Comparison of ENCODE assay signal across 9 mouse cellular contexts in genomic region chr1:135787799-135788198, GRCm38 (mm10). TPM values are rescaled to one million over a fixed set of nuclear protein-coding genes. Genes with fewer than 3 reads are reported as not detected.
DNase-seq lines count a peak whose midpoint lies in the region; ATAC-seq lines count a peak whose summit lies in the region.
"Had no signal": no experiment of that assay in that cellular context is flagged by ENCODE, and none has a peak within 500 bp of the region (broad histone marks: within the 10 kb centered on the region; RNA-seq: fewer than 3 reads in every experiment).

No protein-coding gene starts in this region.

- no peaks in the 10 kb centered on the region for H3K36me3 ChIP-seq in midbrain, embryonic 10.5 days
- H3K36me3 ChIP-seq in midbrain, embryonic 15.5 days (replicated peaks): no peaks in the 10 kb centered on the region
- H3K36me3 ChIP-seq in forebrain, embryonic 14.5 days (ENCODE audit: control insufficient read depth, insufficient read depth, low read length): no peaks in the 10 kb centered on the region
- H3K36me3 ChIP-seq in intestine, embryonic 14.5 days (ENCODE audit: control insufficient read depth, insufficient read depth, low read length): no peaks in the 10 kb centered on the region
- H3K36me3 ChIP-seq in limb, embryonic 11.5 days (ENCODE audit: control insufficient read depth, insufficient read depth, low read length): no peaks in the 10 kb centered on the region

- H3K4me1 ChIP-seq in midbrain, embryonic 10.5 days: peaks cover 17% of the 10 kb centered on the region
- 0 out of 2 replicates have a peak, but pooled peaks cover 4% of the 10 kb centered on the region for H3K4me1 ChIP-seq in midbrain, embryonic 15.5 days
- no peaks in the 10 kb centered on the region for H3K4me1 ChIP-seq in forebrain, embryonic 14.5 days (ENCODE audit: control insufficient read depth, insufficient read depth, low read length)
- no peaks in the 10 kb centered on the region for H3K4me1 ChIP-seq in intestine, embryonic 14.5 days (replicated peaks; ENCODE audit: control insufficient read depth, insufficient read depth, low read length)
- no peaks in the 10 kb centered on the region for H3K4me1 ChIP-seq in limb, embryonic 11.5 days (ENCODE audit: control insufficient read depth, insufficient read depth, low read length)

- H3K4me2 ChIP-seq in midbrain, embryonic 15.5 days: no peak overlapping the region
- H3K4me2 ChIP-seq in forebrain, embryonic 14.5 days (ENCODE audit: low read length): no peak overlapping the region
- H3K4me2 ChIP-seq in intestine, embryonic 14.5 days (ENCODE audit: low read length): no peak overlapping the region
- no peak overlapping the region for H3K4me2 ChIP-seq in limb, embryonic 11.5 days (ENCODE audit: low read depth, severe bottlenecking)

- H3K9me3 ChIP-seq in midbrain, embryonic 10.5 days (replicated peaks): no peaks in the 10 kb centered on the region
- no peaks in the 10 kb centered on the region for H3K9me3 ChIP-seq in midbrain, embryonic 15.5 days
- H3K9me3 ChIP-seq in forebrain, embryonic 14.5 days (replicated peaks; ENCODE audit: control insufficient read depth, low read length): no peaks in the 10 kb centered on the region
- H3K9me3 ChIP-seq in intestine, embryonic 14.5 days (ENCODE audit: control insufficient read depth, low read length): no peaks in the 10 kb centered on the region
- H3K9me3 ChIP-seq in limb, embryonic 11.5 days (ENCODE audit: control insufficient read depth, low read length): no peaks in the 10 kb centered on the region

- no peak overlapping the region for H3K4me3 ChIP-seq in midbrain, embryonic 10.5 days
- no peak overlapping the region for H3K4me3 ChIP-seq in midbrain, embryonic 15.5 days
- no peak overlapping the region for H3K4me3 ChIP-seq in forebrain, embryonic 14.5 days (ENCODE audit: low read depth, low read length)
- no peak overlapping the region for H3K4me3 ChIP-seq in intestine, embryonic 14.5 days (ENCODE audit: low read depth, low read length)
- no peak overlapping the region for H3K4me3 ChIP-seq in limb, embryonic 11.5 days (ENCODE audit: low read depth, low read length)

- no peak overlapping the region for H3K9ac ChIP-seq in midbrain, embryonic 15.5 days
- H3K9ac ChIP-seq in forebrain, embryonic 14.5 days (ENCODE audit: low read length): no peak overlapping the region
- H3K9ac ChIP-seq in intestine, embryonic 14.5 days (ENCODE audit: low read length): no peak overlapping the region
- no peak overlapping the region for H3K9ac ChIP-seq in limb, embryonic 11.5 days (ENCODE audit: low read length)

- no peak overlapping the region for H3K27ac ChIP-seq in midbrain, embryonic 10.5 days (replicated peaks)
- H3K27ac ChIP-seq in midbrain, embryonic 15.5 days: no peak overlapping the region
- no peak overlapping the region for H3K27ac ChIP-seq in forebrain, embryonic 14.5 days (ENCODE audit: low read depth, low read length)
- no peak overlapping the region for H3K27ac ChIP-seq in intestine, embryonic 14.5 days (ENCODE audit: low read depth)
- no peak overlapping the region for H3K27ac ChIP-seq in limb, embryonic 11.5 days (replicated peaks; ENCODE audit: low read depth, low read length)

- ATAC-seq in midbrain, embryonic 15.5 days (replicated peaks): no peak
- no peak; the same call in 1 of the 2 replicates for ATAC-seq in forebrain, embryonic 14.5 days
- ATAC-seq in intestine, embryonic 14.5 days (replicated peaks; ENCODE audit: low FRiP score, low TSS enrichment, low read depth): 0 out of 2 replicates have a peak, but pooled peaks have one; percentile 21
- ATAC-seq in limb, embryonic 11.5 days (ENCODE audit: insufficient number of reproducible peaks, low FRiP score, low TSS enrichment, low read depth): no peak
- peak; percentile 59 for ATAC-seq in neutrophil, adult 5-6 weeks (ENCODE audit: extremely low read depth, insufficient number of reproducible peaks, low FRiP score, poor library complexity, severe bottlenecking)

- DNase-seq in midbrain, embryonic 10.5 days (ENCODE audit: low spot score): peak; percentile 80
- DNase-seq in c-Kit-negative CD71-positive TER-119-positive erythroid progenitor cells, embryonic 14.5 days (ENCODE audit: low read depth, low spot score): peak; percentile 84
- peak; percentile 80 for DNase-seq in forebrain, embryonic 14.5 days (ENCODE audit: low spot score)
- peak; percentile 83 for DNase-seq in intestine, embryonic 14.5 days (ENCODE audit: low spot score)
- DNase-seq in limb, embryonic 11.5 days (ENCODE audit: low spot score): peak; percentile 90
- DNase-seq in thymus, adult 18-20 months: peak; percentile 44 to 60

- 47% methylated on average over 3 of the region's 3 CpGs for WGBS in midbrain, embryonic 10.5 days
- 51% methylated on average over 3 of the region's 3 CpGs for WGBS in midbrain, embryonic 15.5 days
- 46% methylated on average over 3 of the region's 3 CpGs for WGBS in forebrain, embryonic 14.5 days
- 51% methylated on average over 3 of the region's 3 CpGs for WGBS in intestine, embryonic 14.5 days
- 62% methylated on average over 3 of the region's 3 CpGs for WGBS in limb, embryonic 11.5 days

- peaks cover 29% of the 10 kb centered on the region for H3K27me3 ChIP-seq in midbrain, embryonic 10.5 days (ENCODE audit: low read depth, poor library complexity, severe bottlenecking)
- H3K27me3 ChIP-seq in midbrain, embryonic 15.5 days (replicated peaks): no peaks in the 10 kb centered on the region; the same call in 1 of the 2 replicates
- H3K27me3 ChIP-seq in forebrain, embryonic 14.5 days (replicated peaks; ENCODE audit: control insufficient read depth, insufficient read depth, low read length): no peaks in the 10 kb centered on the region
- no peaks in the 10 kb centered on the region for H3K27me3 ChIP-seq in intestine, embryonic 14.5 days (replicated peaks; ENCODE audit: control insufficient read depth, insufficient read depth, low read length)
- no peaks in the 10 kb centered on the region for H3K27me3 ChIP-seq in limb, embryonic 11.5 days (ENCODE audit: control insufficient read depth, insufficient read depth, low read length)

RNA-seq across cellular contexts. Expression of gene Tnni1, which starts 8.6 kb away (rescaled TPM):
- polyA plus RNA-seq in midbrain, embryonic 10.5 days (2016; fragmentation: Nextera tagmentation; extraction: Ambion mirVana): 0.72 and 0.78 TPM in 2 replicates
- polyA plus RNA-seq in midbrain, embryonic 15.5 days (2015; fragmentation: Nextera tagmentation; extraction: Ambion mirVana): 0.56 and 1.9 TPM in 2 replicates
- 0.39 TPM in 1 of 2 replicates, not detected in the other for polyA plus RNA-seq in forebrain, embryonic 14.5 days (2014; fragmentation: Nextera tagmentation; extraction: Ambion mirVana)
- polyA plus RNA-seq in intestine, embryonic 14.5 days (2014; fragmentation: Nextera tagmentation; extraction: Ambion mirVana): 5.8 and 6.4 TPM in 2 replicates
- 13.7 and 19.4 TPM in 2 replicates for polyA plus RNA-seq in limb, embryonic 11.5 days (2014; fragmentation: Nextera tagmentation; extraction: Ambion mirVana)
- total RNA-seq in neutrophil, adult 5-6 weeks (2017): not detected in 2 replicates
- polyA plus RNA-seq: erythroblast, embryonic 14.5 days had no signal

RNA-seq across cellular contexts. Expression of gene Phlda3, which starts 21.9 kb away (rescaled TPM):
- polyA plus RNA-seq in midbrain, embryonic 10.5 days (2016; fragmentation: Nextera tagmentation; extraction: Ambion mirVana): 20.4 and 22.8 TPM in 2 replicates
- 27.6 and 31.4 TPM in 2 replicates for polyA plus RNA-seq in midbrain, embryonic 15.5 days (2015; fragmentation: Nextera tagmentation; extraction: Ambion mirVana)
- 16.4 and 17.4 TPM in 2 replicates for polyA plus RNA-seq in forebrain, embryonic 14.5 days (2014; fragmentation: Nextera tagmentation; extraction: Ambion mirVana)
- 56.0 and 58.2 TPM in 2 replicates for polyA plus RNA-seq in intestine, embryonic 14.5 days (2014; fragmentation: Nextera tagmentation; extraction: Ambion mirVana)
- polyA plus RNA-seq in limb, embryonic 11.5 days (2014; fragmentation: Nextera tagmentation; extraction: Ambion mirVana): 32.8 and 33.3 TPM in 2 replicates
- total RNA-seq in neutrophil, adult 5-6 weeks (2017): 0.47 TPM in 1 of 2 replicates, not detected in the other

RNA-seq across cellular contexts. Expression of gene Lad1, which starts 30.6 kb away (rescaled TPM):
- 0.15 and 0.59 TPM in 2 replicates for polyA plus RNA-seq in midbrain, embryonic 10.5 days (2016; fragmentation: Nextera tagmentation; extraction: Ambion mirVana)
- polyA plus RNA-seq in midbrain, embryonic 15.5 days (2015; fragmentation: Nextera tagmentation; extraction: Ambion mirVana): 0.69 and 1.4 TPM in 2 replicates
- polyA plus RNA-seq in forebrain, embryonic 14.5 days (2014; fragmentation: Nextera tagmentation; extraction: Ambion mirVana): 0.19 and 0.24 TPM in 2 replicates
- 92.9 and 105 TPM in 2 replicates for polyA plus RNA-seq in intestine, embryonic 14.5 days (2014; fragmentation: Nextera tagmentation; extraction: Ambion mirVana)
- polyA plus RNA-seq in limb, embryonic 11.5 days (2014; fragmentation: Nextera tagmentation; extraction: Ambion mirVana): 4.5 TPM in 2 replicates
- total RNA-seq in neutrophil, adult 5-6 weeks (2017): 0.12 TPM in 1 of 2 replicates, not detected in the other
- polyA plus RNA-seq: erythroblast, embryonic 14.5 days had no signal

RNA-seq across cellular contexts. Expression of gene Tnnt2, which starts 48.4 kb away (rescaled TPM):
- polyA plus RNA-seq in midbrain, embryonic 10.5 days (2016; fragmentation: Nextera tagmentation; extraction: Ambion mirVana): 0.70 and 0.74 TPM in 2 replicates
- 0.71 and 13.1 TPM in 2 replicates for polyA plus RNA-seq in midbrain, embryonic 15.5 days (2015; fragmentation: Nextera tagmentation; extraction: Ambion mirVana)
- 0.37 and 0.62 TPM in 2 replicates for polyA plus RNA-seq in forebrain, embryonic 14.5 days (2014; fragmentation: Nextera tagmentation; extraction: Ambion mirVana)
- 11.1 and 13.2 TPM in 2 replicates for polyA plus RNA-seq in intestine, embryonic 14.5 days (2014; fragmentation: Nextera tagmentation; extraction: Ambion mirVana)
- 6.0 and 7.3 TPM in 2 replicates for polyA plus RNA-seq in limb, embryonic 11.5 days (2014; fragmentation: Nextera tagmentation; extraction: Ambion mirVana)
- 0.12 TPM in 1 of 2 replicates, not detected in the other for total RNA-seq in neutrophil, adult 5-6 weeks (2017)
- polyA plus RNA-seq: erythroblast, embryonic 14.5 days had no signal

Comparison
In these comparisons a context has a peak if more than half of its experiments do, and no peak if none do; other contexts are left out.
1. ATAC-seq: peak in intestine, embryonic 14.5 days (single experiment) and neutrophil, adult 5-6 weeks (single experiment); none in midbrain, embryonic 15.5 days (single experiment), forebrain, embryonic 14.5 days (single experiment) and limb, embryonic 11.5 days (single experiment).
2. RNA of gene Lad1, which starts 30.6 kb away (polyA plus RNA-seq): 92.9 to 105 TPM in intestine, embryonic 14.5 days; 4.5 TPM in limb, embryonic 11.5 days, 0.69 to 1.4 TPM in midbrain, embryonic 15.5 days, 0.15 to 0.59 TPM in midbrain, embryonic 10.5 days and 0.19 to 0.24 TPM in forebrain, embryonic 14.5 days; every median in the first group is over 10 times any median in the second.
3. Peak in every context shown above with its lines, with median percentiles within 50 percentile points of each other: DNase-seq.